Mouse (Mus musculus): ENCODE measurements around the gene Smad5. TPM values are rescaled to one million over a fixed set of nuclear protein-coding genes. Genes with fewer than 3 reads are reported as not detected.
A peak's percentile ranks its signal among the peaks of the same experiment; 100 is the strongest.

Smad5 gene
- polyA plus RNA-seq (2012; rRNA removed), result 20.3 and 27.1 TPM in 2 replicates

GRCm38 (mm10) chr13:56702469-56703221 lies at the start of gene Smad5:
Gene Smad5, plus strand, starts transcription at chr13:56703010.
- TF ChIP-seq POLR2A (IDR thresholded peaks at IDR 0.05; ENCODE audit: borderline replicate concordance, extremely low read depth, low read depth, low read length), result peak; percentile 79; the same call in 1 of the 2 replicates
- no peak for TF ChIP-seq CTCF (IDR thresholded peaks at IDR 0.05; ENCODE audit: insufficient read depth, low read length)
- Histone ChIP-seq H3K4me1 (ENCODE audit: control insufficient read depth, insufficient read depth, low read length) (peaks cover 11% of the 10 kb centered on the region), H3K4me3 (replicated peaks; ENCODE audit: extremely low read depth, low read depth, low read length) (peak within 1 kb of the TSS; percentile 87)
- peak; percentile 84 for DNase-seq
- 4% methylated on average over 62 of the region's 62 CpGs for WGBS

GRCm38 (mm10) chr13:56654176-56654575 lies 48.6 kb upstream of the Smad5 start:
- TF ChIP-seq POLR2A (IDR thresholded peaks at IDR 0.05; ENCODE audit: borderline replicate concordance, extremely low read depth, low read depth, low read length) (no peak), CTCF (IDR thresholded peaks at IDR 0.05; ENCODE audit: insufficient read depth, low read length) (no peak)
- Histone ChIP-seq H3K4me3 (replicated peaks; ENCODE audit: extremely low read depth, low read depth, low read length) (no peak overlapping the region), H3K4me1 (ENCODE audit: control insufficient read depth, insufficient read depth, low read length) (no peaks in the 10 kb centered on the region; the same call in 1 of the 2 replicates)
- WGBS, result 72% methylated on average over 5 of the region's 5 CpGs
- DNase-seq, result no peak

- Histone ChIP-seq H3K4me1 (ENCODE audit: control insufficient read depth, insufficient read depth, low read length) (peaks cover 8% of the 10 kb centered on the region), H3K4me3 (replicated peaks; ENCODE audit: extremely low read depth, low read depth, low read length) (no peak overlapping the region)
- peak; percentile 78 for DNase-seq
- WGBS, result 20% methylated on average over 7 of the region's 7 CpGs
- TF ChIP-seq POLR2A (IDR thresholded peaks at IDR 0.05; ENCODE audit: borderline replicate concordance, extremely low read depth, low read depth, low read length) (no peak), CTCF (IDR thresholded peaks at IDR 0.05; ENCODE audit: insufficient read depth, low read length) (peak; percentile 89)
Observed at GRCm38 (mm10) chr13:56657946-56658512, 44.8 kb upstream of the Smad5 start.

GRCm38 (mm10) chr13:56658931-56659330 lies 43.9 kb upstream of the Smad5 start:
- WGBS, result 52% methylated on average over 6 of the region's 6 CpGs
- DNase-seq, result no peak
- no peak for TF ChIP-seq CTCF (IDR thresholded peaks at IDR 0.05; ENCODE audit: insufficient read depth, low read length)
- TF ChIP-seq POLR2A (IDR thresholded peaks at IDR 0.05; ENCODE audit: borderline replicate concordance, extremely low read depth, low read depth, low read length), result no peak

GRCm38 (mm10) chr13:56661914-56662621 lies 40.7 kb upstream of the Smad5 start:
- 31% methylated on average over 7 of the region's 7 CpGs for WGBS
- H3K4me3 ChIP-seq (replicated peaks; ENCODE audit: extremely low read depth, low read depth, low read length), result no peak overlapping the region
- TF ChIP-seq POLR2A (IDR thresholded peaks at IDR 0.05; ENCODE audit: borderline replicate concordance, extremely low read depth, low read depth, low read length) (no peak), CTCF (IDR thresholded peaks at IDR 0.05; ENCODE audit: insufficient read depth, low read length) (no peak)
- peaks cover 8% of the 10 kb centered on the region for H3K4me1 ChIP-seq (ENCODE audit: control insufficient read depth, insufficient read depth, low read length)
- no peak for DNase-seq

More at GRCm38 (mm10) chr13:56658931-56659330, 43.9 kb upstream of the Smad5 start:
- Histone ChIP-seq H3K4me1 (ENCODE audit: control insufficient read depth, insufficient read depth, low read length) (peaks cover 8% of the 10 kb centered on the region), H3K4me3 (replicated peaks; ENCODE audit: extremely low read depth, low read depth, low read length) (no peak overlapping the region)

GRCm38 (mm10) chr13:56664256-56665170 lies 38.3 kb upstream of the Smad5 start:
- Histone ChIP-seq H3K4me3 (replicated peaks; ENCODE audit: extremely low read depth, low read depth, low read length) (no peak overlapping the region), H3K4me1 (ENCODE audit: control insufficient read depth, insufficient read depth, low read length) (peaks cover 8% of the 10 kb centered on the region)
- TF ChIP-seq POLR2A (IDR thresholded peaks at IDR 0.05; ENCODE audit: borderline replicate concordance, extremely low read depth, low read depth, low read length) (no peak), CTCF (IDR thresholded peaks at IDR 0.05; ENCODE audit: insufficient read depth, low read length) (no peak)
- WGBS, result 76% methylated on average over 17 of the region's 17 CpGs
- no peak for DNase-seq

GRCm38 (mm10) chr13:56671206-56671605 lies 31.6 kb upstream of the Smad5 start:
- TF ChIP-seq CTCF (IDR thresholded peaks at IDR 0.05; ENCODE audit: insufficient read depth, low read length) (no peak), POLR2A (IDR thresholded peaks at IDR 0.05; ENCODE audit: borderline replicate concordance, extremely low read depth, low read depth, low read length) (no peak)
- 50% methylated on average over 11 of the region's 11 CpGs for WGBS
- DNase-seq, result no peak
- Histone ChIP-seq H3K4me1 (ENCODE audit: control insufficient read depth, insufficient read depth, low read length) (peaks cover 3% of the 10 kb centered on the region; the same call in 1 of the 2 replicates), H3K4me3 (replicated peaks; ENCODE audit: extremely low read depth, low read depth, low read length) (no peak overlapping the region)

GRCm38 (mm10) chr13:56677731-56678130 lies 25.1 kb upstream of the Smad5 start:
- TF ChIP-seq POLR2A (IDR thresholded peaks at IDR 0.05; ENCODE audit: borderline replicate concordance, extremely low read depth, low read depth, low read length) (no peak), CTCF (IDR thresholded peaks at IDR 0.05; ENCODE audit: insufficient read depth, low read length) (no peak)
- DNase-seq, result peak; percentile 36
- WGBS, result 40% methylated on average over 4 of the region's 4 CpGs
- peaks cover 14% of the 10 kb centered on the region for H3K4me1 ChIP-seq (ENCODE audit: control insufficient read depth, insufficient read depth, low read length)
- no peak overlapping the region for H3K4me3 ChIP-seq (replicated peaks; ENCODE audit: extremely low read depth, low read depth, low read length)

All from lung, adult 2 months (tissue).